Mouse (Mus musculus): ENCODE measurements around the gene Slc18b1. TPM values are rescaled to one million over a fixed set of nuclear protein-coding genes. Genes with fewer than 3 reads are reported as not detected.
"Not testable (repeated sequence)": the region's sequence is repeated elsewhere in the genome, so short reads cannot be mapped to it uniquely, and the experiment has no call there.

Slc18b1 gene
- total RNA-seq (2021) = 10 to 100 TPM in 1 of 2 experiments, 1 to 10 TPM in 1; 8.6 to 10.2 TPM

- intact Hi-C loops (cut with DNase I) = no loop called here
Observed at GRCm38 (mm10) chr10:23796551-23797503, at the start of gene Slc18b1. Gene Slc18b1 (plus strand): TSS chr10:23796986.

DNA sequence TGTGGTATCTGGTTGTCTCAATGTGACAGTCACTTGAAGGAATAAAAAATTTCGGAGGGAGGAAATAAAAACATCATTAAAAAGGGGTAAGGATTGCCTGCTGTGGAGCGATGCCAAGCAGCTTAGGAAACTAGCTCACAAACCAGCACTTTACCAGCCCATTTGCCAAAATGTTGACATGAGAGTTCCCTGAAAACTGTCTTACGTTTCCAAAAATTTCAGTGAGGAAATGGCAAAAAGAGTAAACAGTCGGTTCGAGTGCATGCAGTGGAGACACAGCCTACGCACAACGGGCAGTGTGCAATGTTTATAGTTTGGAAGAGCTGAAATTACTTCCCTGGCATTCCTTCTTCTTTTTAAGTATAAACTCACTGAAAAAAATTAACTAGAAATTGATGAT, 42.6 kb upstream of the Slc18b1 start:
- no peak for DNase-seq (ENCODE audit: low spot score)
- intact Hi-C loops (cut with DNase I) = no loop called here

More at GRCm38 (mm10) chr10:23796551-23797503, at the start of gene Slc18b1:
- DNase-seq (ENCODE audit: low spot score) = peak; percentile 2

GRCm38 (mm10) chr10:23777288-23777945, 19.4 kb upstream of the Slc18b1 start:
- intact Hi-C loops (cut with DNase I) = loop anchor here (5.0 kb wide), 2 partner anchors 660 to 690 kb away; no protein-coding TSS in a partner anchor
- no peak for DNase-seq (ENCODE audit: low spot score)

GRCm38 (mm10) chr10:23780539-23781275, 16.1 kb upstream of the Slc18b1 start:
- DNase-seq (ENCODE audit: low spot score) = no peak
- intact Hi-C loops (cut with DNase I) = no loop called here

DNA sequence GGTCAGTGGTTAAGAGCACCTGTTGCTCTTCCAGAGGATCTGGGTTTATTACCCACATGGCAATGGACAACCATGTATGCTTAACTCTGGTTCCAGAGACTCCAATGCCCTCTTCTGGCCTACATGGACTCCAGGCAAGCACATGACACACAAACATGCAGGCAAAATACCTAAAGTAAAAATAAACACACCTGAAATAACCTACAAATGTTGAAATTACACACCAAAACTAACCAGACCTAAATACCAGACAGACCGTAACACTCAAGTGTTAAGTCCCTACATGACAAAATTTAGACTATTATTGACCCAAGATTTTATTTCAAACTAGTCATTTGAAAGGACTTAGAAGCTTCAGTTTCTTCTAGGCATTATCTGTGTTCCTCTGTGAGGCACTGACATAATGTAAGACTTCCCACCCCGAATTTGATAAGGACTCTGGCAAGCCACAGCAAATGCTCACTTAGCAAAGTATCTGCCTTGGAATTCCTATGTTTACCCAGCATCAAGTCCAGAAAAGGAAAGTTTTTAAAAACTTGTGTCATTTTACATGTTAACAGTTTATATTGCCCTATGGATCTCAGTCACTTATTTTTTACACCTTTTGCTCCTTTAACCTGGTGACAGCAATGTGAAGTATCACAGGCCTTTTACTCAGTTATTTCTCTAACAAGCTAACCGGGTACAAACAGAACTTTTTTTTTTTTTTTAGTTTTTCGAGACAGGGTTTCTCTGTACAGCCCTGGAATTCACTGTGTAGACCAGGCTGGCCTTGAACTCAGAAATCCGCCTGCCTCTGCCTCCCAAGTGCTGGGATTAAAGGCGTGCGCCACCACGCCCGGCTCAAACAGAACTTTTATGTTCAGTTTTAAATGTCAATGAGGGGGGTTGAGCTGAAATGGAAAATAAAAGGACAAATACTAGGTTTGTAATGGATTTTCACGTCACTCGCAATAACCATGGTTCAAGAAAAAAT, 14.7 kb upstream of the Slc18b1 start:
- intact Hi-C loops (cut with DNase I) = no loop called here
- DNase-seq (ENCODE audit: low spot score) = no peak

DNA sequence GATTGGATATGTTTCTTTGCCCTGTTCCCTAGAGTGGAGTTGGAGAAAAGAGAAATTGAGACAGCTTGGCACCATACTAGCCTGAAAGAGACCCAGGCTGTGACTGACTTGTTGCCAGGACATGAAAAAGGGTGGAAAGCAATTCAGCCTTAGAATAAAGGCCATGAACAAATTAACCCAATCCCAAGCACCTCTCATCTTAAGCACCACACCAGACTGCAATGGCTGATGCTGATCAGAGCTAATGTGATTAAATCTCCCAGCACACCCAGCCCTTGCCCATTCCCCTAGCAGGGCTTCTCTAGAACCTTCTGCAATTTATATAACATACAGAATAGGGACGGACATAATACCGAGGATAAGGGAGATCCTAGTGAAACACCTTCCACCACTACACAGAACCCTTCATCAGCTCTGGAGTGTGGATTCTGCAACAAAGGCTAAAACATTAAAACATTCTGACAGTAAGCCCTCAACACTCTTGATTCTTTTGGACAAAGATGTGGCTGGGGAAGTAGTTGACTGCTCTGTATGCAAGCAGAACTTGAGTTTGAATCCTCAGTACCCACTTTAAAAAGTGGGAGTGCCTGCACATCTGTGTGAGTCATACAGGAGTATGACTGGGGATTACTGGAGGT, 13.8 kb upstream of the Slc18b1 start:
- intact Hi-C loops (cut with DNase I) = no loop called here
- no peak for DNase-seq (ENCODE audit: low spot score)

GRCm38 (mm10) chr10:23783493-23783884, 13.3 kb upstream of the Slc18b1 start:
- no peak for DNase-seq (ENCODE audit: low spot score)

GRCm38 (mm10) chr10:23784121-23784520, 12.7 kb upstream of the Slc18b1 start:
- DNase-seq (ENCODE audit: low spot score) = no peak
- intact Hi-C loops (cut with DNase I) = no loop called here

More at GRCm38 (mm10) chr10:23783493-23783884, 13.3 kb upstream of the Slc18b1 start:
- intact Hi-C loops (cut with DNase I) = no loop called here

DNA sequence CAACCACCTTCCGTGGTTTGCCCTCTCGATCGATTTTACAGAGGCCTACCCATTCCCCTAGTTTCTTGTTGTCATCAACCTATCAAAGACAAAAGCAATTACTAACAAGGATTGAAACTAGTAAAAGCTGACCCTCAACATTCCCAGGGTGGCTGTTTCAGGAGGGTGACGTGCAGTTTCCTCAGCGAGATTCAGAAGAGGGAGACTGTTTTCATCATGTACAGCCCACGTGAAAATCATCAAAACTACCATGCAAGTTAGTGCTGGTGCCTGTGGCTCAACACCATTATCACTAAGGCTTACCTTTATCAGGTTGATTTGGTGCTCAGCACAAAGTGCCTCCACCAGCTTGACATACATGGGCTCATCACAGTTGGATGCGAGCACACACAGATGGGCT, 11.2 kb upstream of the Slc18b1 start:
- DNase-seq (ENCODE audit: low spot score); intact Hi-C loops (cut with DNase I): not testable (repeated sequence)

- intact Hi-C loops (cut with DNase I) = no loop called here
Observed at GRCm38 (mm10) chr10:23786040-23786439, 10.7 kb upstream of the Slc18b1 start.

GRCm38 (mm10) chr10:23786631-23787038, 10.2 kb upstream of the Slc18b1 start:
- DNase-seq (ENCODE audit: low spot score) = not testable (repeated sequence)

More at GRCm38 (mm10) chr10:23786040-23786439, 10.7 kb upstream of the Slc18b1 start:
- DNase-seq (ENCODE audit: low spot score) = no peak

GRCm38 (mm10) chr10:23787062-23787821, 9.5 kb upstream of the Slc18b1 start, which contains the start of gene Rps12:
Gene Rps12 (minus strand): TSS chr10:23787275.
- peak; percentile 98 for DNase-seq (ENCODE audit: low spot score)
- intact Hi-C loops (cut with DNase I) = no loop called here

More at GRCm38 (mm10) chr10:23786631-23787038, 10.2 kb upstream of the Slc18b1 start:
- intact Hi-C loops (cut with DNase I) = not testable (repeated sequence)

GRCm38 (mm10) chr10:23788056-23788600, 8.7 kb upstream of the Slc18b1 start:
- intact Hi-C loops (cut with DNase I) = no loop called here
- DNase-seq (ENCODE audit: low spot score) = no peak

- intact Hi-C loops (cut with DNase I) = no loop called here
- DNase-seq (ENCODE audit: low spot score) = no peak
Observed at GRCm38 (mm10) chr10:23795871-23796520, 790 bp upstream of the Slc18b1 start.

- intact Hi-C loops (cut with DNase I) = no loop called here
- DNase-seq (ENCODE audit: low spot score) = no peak
Observed at GRCm38 (mm10) chr10:23797606-23798005, 820 bp downstream of the Slc18b1 start.

- intact Hi-C loops (cut with DNase I) = no loop called here
- no peak for DNase-seq (ENCODE audit: low spot score)
Observed at GRCm38 (mm10) chr10:23798142-23798541, 1.4 kb downstream of the Slc18b1 start.

DNA sequence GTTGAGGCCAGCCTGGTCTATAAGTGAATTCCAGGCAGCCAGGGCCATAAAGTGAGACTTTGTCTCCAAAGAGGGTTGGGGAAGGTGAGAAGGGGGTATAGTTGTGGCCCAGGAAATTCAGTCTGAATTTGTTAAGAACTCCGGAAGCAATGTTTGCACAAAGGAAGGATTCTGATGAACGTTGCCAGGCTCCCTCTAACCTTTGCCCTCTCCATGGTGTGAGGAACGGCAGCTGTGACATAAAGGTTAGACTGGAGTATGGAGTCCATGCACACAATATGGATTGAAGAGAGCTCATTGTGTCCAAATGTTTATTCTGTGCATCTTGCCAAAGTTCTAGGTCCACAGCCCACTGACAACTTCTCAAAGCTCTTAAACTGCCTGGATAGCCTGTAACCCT, 3.1 kb downstream of the Slc18b1 start:
- intact Hi-C loops (cut with DNase I) = no loop called here
- DNase-seq (ENCODE audit: low spot score) = no peak

Data from heart, postnatal 25 days (tissue).